Mouse (Mus musculus): Measurements from ENCODE around the gene Nrxn3.

Gene Nrxn3

DNA sequence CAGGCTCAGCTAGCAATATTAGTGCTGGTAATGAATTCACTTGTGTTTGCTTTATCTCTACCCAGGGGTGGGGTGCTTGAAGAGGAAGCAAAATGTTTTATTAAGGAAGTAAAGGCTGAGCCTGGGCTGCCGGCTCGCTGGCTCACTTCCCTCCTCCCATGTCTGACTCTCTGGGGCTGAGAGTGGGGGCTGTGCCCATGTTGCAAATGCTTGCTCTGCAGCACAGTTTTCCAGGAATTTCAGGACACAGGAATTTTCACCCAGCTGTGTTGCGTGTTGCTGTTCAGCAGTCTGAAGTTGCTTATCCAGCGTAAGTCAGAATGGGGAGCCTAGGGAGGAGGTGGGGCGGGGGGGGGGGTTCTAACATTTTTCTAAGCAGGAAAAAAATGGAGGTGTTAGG, 89.5 kb downstream of the Nrxn3 start:
- no peak for DNase-seq (ENCODE audit: low spot score)

DNA sequence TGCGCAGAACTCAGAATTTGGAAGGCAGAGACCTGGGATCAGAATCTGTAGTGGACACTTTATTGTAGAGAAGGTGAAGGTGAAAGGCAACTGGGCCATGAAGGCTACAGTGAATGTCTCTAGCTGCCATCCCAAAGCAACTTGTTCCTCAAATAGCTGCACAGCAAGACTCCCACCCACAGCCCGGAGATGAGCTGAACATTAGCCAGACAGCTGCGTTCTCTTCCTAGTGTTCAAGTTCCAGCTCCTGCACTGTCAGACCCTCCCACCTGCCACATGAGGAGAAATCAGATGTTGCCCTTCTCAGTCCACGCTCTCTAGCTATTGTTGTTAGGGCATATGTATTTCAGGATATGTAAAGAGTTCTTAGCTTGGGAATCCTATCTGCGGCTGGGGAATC, 94.2 kb downstream of the Nrxn3 start:
- no peak for DNase-seq (ENCODE audit: low spot score)

DNA sequence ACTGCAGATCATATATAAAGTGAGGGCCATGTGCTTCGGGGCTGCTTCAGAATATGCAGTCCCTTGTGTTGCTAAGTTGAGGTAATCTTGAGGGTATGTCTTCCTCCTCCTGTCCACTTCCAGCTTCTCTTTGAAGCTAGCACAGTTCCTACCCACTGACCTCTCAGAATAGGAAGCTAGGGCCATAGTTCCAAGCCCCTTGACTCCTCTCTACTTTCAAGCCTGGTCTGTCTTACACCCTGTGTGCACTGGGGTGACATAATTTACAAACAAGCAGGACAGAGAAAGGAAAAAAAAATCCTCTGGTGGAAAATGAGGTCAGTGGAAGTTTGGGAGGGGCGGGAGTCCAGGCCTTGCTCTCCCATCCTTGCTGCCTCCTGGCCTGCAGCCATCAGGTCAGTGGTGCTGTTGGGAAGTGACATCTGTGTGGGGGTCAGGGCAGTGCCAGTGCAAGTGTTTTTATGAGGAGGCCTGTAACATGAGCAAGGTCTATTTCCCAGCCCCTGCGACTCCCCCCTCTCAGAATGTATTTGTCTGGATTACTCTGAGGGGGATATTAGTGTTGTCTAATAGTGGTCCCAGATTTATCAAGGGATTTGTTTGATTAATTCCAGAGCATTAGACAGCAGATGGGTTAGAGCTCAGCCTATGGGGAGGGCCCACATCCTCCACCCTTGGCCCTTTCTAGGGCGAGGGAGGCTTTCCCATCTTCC, 96.1 kb downstream of the Nrxn3 start:
- DNase-seq (ENCODE audit: low spot score) = peak; percentile 10

DNA sequence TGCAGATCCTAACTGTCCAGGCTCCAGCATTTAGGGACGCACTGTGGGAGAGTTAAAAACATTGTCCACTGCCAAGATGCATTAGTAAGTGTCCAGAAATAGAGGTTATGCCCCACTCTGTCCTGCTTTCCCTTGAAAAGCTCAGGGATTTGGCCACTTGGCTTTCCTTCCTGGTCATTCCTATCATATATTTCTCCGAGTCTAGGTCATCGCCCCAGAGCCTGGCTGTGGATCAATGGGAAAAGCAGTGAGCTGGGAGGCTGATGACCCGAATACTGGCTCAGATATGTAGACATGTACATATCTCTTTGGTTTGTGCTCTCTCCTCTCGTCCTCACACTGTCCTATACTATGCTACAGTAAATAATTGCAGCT, 96.6 kb downstream of the Nrxn3 start:
- no peak for DNase-seq (ENCODE audit: low spot score)

DNA sequence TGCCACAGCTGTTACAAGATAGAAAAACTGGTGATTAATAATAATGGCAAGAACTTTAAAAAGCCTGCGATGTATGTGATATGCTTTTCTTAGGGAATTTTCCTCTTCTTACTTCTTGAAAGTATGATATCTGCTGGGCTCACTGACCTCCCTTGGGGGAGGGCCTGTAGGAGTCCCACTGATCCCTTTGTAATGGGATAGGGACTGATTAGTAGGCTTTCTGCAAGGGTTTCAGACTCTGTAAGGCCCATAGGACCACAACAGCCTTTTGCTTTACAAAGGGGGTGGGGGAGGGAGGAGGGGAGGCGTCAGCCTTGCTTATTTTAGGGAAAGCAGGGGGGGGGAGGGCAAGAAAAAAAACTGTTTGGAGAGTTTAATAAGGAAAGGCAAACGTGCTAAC, 97.5 kb downstream of the Nrxn3 start:
- no peak for DNase-seq (ENCODE audit: low spot score)

DNA sequence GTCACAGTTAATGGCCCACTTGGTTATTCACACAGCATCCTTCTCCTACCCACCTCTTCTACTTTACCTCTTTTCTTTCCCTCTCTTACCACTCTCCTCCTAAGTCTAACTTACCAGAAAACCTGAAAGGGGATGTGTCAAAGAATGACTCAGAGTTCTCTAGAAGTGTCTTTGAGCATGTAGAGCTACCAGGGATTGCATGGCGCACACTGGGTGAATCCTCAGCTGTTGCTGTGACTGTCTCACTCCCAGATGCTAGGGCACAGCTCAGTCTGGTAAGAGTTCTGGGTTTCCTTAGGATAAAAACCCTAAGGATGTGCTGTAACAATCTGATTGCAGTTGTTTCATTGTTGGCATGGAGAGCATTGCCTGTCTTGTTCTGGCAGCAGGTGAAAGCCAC, 108.2 kb downstream of the Nrxn3 start:
- DNase-seq (ENCODE audit: low spot score) = no peak

DNA sequence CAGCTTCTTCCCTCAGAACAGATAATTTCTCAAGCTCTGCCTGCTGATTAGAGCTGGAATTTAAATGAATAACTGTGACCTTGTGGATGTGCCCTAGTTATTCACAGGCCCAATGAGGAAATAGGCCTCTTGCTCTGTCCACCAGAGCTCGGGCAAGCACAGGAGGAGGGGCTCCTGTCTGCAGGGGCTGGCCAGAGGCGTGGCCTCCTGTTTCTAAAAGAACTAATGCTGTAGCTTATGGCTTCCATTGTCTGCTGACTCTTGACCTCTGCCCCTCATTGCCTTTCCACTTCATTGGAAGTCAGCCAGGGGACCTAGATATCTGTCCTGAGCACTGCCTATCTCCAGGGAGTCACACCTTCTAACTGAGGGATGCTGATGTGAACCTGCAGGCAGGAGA, 113.1 kb downstream of the Nrxn3 start:
- DNase-seq (ENCODE audit: low spot score) = no peak

DNA sequence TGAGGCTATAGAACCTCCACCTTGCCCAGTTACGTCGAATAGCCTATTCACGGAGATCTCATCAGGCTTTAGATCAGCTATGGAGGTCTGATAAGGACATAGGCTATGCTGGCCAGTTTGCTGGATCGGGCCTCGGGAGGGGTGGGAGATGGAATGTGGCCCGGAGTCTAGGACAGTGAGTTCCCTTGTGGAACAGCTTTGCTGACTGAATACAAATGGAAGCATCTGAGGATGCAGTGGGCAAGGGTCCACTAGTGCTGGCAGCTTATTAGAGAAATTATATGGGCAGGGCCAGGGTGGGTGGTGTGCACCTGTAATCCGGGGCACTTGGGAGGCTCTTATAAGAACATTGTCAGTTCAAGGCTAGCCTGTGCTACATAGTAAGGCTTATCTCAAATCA, 117.0 kb downstream of the Nrxn3 start:
- DNase-seq (ENCODE audit: low spot score) = no peak

DNA sequence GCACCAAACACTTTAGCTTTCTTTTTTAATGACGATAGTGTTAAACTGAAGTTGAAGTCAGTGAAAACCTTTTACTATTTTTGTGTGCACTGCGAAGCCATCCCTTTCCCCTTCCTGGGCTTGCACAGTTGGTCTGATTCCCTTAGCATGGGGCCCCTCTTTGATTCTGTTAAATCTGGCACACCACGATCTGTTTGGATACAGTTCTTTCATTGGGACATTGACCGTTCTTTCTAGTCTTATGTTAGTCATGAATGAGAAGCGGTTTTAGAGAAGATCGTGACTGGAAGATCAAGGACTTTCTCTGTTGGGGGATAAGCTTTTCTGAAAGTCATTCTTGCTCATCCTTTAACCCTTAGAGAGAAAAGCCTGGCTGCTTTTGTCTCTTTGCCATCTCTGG, 118.7 kb downstream of the Nrxn3 start:
- no peak for DNase-seq (ENCODE audit: low spot score)

DNA sequence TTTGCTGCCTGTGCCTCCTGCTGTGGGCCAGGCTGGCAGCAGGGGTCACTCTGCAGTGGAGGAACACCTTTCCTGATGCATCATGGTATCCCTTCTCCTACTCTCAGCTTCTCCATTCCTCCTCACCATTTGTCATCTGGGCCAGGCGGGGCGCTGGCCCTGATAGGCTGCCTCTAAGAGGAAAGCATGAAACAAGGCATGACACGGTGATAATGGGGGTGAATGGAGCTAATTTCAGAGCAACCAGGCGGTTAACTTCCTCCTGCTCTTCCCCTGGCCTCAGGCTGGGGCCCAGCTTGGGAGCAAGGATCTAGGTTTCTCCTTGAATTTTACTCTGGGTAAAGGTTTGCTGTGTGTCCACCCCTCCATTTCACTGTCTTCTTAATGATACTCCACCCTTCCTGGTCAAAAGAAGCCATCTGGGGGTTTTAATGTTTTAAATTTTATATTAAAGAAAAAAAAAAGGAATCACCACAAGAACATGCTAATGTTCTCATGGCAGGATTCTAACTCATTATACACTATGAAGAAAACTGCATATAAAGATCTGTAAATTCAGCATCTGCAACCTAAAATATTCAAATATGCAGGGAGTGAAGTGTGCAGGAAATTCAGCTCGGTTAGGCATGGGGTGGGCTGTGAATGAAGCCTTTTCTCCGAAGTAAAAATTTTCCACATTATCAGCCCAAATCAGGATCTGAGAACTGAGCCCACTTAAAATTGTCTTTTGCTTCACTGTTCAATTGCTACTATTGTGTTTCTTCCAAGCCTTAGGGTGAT, 127.9 kb downstream of the Nrxn3 start:
- no peak for DNase-seq (ENCODE audit: low spot score)

DNA sequence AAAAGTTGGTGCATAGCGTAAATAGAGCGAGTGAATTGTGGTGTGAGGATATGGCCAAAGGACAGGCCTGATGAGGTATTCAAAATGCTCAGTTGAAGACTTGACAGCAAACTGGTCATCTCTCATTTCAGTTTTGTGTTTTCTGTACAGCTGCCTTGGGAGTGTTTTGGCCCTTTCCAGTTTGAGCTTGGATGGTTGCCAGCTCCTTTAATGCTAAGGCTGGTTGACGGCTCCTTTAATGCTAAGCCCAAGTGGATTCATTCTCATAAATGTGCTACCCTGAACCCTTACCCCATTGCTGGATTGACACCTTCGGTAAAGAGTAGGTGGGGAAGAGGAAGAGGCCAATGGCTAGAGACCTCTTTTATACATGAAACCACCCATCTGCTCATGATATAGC, 131.4 kb downstream of the Nrxn3 start:
- DNase-seq (ENCODE audit: low spot score) = no peak

DNA sequence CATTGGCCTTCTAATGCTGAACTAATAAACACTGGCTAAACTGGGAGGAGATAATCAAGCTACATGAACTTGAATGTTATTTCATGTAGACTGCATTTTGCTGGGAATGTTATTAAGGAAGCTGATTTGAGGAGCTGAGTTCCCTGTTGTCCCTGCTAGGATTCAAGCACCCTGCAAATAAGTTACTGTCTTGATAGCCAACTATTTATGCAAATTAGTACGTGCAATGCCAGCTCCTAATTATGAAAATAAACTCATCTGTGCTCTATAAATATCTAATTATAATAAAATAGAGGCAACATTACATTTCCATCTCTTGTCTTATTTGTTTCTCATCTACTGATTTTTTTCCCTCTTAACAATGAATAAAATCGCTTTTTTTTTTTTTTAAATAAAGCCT, 135.0 kb downstream of the Nrxn3 start:
- DNase-seq (ENCODE audit: low spot score) = no peak

DNA sequence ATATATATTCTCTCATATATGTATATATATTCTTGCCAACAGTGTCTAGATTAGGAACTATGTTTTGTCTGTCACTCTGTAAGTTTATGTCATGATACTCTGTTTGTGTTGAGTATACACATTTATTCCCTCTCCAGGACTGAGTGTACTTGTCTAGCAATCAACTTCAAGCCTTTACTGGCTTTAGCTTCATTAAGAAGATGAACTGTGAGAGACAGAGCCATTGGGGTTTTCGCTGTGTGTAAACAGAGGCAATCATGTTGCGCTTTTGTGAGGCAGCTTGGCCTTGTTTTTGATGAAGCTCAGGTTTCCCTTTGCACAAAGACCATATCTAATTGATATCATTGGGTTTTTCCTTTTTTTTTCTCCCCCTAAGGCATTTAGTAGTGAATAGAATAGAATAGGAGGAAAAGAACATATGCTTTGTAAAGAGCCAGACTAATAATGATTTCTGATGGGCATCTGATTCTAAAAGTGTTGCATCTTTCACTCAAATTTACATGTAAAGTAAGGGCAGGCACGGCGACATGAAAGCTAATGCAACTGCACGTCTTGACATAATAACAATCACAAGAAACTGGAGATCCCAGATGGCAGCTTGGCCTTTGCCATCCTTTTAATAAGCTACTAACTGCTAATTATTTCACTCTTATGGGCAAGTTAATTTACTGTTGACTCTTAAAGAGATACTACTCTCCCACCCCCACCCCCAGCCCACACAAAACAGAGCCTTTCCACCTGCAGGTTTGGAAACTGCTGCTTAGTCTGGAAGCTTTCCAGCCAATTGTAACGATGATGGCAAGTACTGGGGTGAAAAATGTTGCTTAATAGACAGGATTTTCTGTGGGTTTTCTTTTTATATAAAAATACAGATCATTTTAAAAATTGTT, 137.0 kb downstream of the Nrxn3 start:
- DNase-seq (ENCODE audit: low spot score) = no peak

DNA sequence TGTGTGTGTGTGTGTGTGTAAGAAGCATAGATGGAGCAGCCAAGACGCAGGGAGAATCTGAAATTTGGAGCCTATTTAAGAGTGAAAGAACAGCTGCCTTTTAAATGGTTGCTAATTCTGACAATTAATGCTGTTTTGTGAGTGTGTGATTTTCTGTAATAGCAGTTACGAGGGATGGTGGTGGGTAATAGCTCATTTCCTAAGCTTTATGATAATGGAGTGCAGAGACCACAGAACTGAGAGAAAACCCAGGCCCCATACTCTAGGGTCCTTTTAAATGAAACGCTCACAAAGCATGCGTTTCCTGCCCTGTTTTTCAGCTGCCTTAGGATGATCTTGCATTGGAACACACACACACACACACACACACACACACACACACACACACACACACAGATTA, 137.7 kb downstream of the Nrxn3 start:
- DNase-seq (ENCODE audit: low spot score) = no peak

DNA sequence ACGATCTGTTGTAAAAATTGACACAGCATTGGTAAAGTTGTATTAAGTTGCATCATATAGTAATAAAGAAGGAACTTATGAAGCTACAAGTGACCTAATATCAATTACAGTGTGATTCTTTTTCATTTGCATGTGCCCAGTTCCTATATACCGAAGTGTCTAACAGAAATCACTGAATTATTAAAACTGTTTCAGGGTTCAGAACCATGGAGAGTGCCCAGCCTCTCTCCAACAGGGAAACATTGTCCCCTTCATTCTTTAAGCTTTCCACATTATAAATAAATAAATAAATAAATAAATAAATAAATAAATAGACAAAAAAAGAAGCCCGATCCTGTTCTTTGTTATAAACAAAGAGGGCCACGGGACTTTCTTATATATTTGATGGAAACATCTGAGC, 140.4 kb downstream of the Nrxn3 start:
- DNase-seq (ENCODE audit: low spot score) = no peak

DNA sequence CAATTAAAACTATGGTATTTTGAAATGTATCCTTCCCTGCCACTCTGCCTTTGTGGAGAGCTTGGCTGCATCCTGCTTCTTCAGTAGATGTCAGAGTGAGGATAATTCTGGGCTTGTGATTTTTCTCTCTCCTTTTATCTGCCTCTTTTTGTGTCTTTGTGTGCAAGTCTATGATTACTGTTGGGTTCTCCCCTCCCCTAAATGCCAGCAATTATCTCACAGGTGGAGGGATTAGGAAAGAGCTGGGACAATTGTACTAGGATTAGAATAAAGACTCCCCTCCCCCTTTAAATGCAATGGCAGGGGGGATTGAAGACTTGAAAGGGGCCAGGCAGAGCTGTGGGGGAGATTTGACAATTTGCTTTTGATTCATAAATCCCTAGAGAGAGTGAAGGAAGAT, 145.6 kb downstream of the Nrxn3 start:
- DNase-seq (ENCODE audit: low spot score) = no peak

DNA sequence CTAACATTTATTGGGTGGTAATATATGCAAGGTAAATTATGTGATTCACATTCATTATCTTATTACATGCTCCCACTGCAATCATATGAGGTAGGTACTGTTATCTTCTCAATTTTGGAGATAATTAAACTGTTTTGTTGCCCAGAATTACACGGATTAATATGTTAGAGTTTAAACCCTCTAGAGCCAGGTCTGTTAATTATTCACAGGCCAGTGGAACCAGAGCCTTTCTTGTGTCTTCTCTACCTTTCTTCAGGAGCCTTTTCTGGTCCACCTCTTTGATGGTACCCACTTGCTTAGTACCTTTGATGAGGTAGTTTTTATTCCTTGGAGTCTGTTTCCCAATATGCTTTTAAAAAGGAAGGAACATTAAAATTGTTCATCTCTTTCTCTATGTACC, 174.7 kb downstream of the Nrxn3 start:
- DNase-seq (ENCODE audit: low spot score) = no peak

DNA sequence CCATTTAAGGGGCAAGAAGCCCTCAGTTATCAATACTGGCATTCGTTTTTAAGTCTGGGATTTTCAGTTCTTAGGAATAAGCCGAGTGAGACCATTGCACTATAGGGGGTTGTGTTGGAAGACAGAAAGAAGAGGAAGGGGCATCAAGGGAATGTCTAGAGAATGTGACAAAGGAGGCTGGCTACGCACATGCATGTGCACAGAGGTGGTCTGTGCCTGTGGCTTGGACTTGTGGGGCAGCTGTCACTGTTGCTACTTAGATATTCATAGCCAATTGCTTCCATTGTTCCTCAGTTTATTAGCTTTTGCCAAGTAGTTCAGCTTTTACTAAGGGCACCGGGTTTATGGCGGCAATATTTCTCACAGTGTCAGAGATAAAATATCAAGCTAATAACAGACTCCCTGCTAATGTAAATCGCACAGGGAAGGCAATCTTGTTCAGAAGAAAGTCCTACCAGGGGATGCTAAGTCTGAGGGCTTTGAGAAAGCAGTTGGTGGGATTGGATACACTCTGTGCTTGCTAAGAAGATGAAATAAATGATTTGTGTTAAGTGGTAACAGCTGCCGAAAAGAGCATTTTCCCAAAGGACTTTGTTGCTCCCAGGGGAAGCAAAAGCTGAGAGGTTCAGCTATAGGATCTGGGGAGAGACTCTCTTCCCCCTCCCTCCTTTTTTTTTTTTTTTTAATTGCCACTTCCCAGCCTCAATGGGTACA, 177.5 kb downstream of the Nrxn3 start:
- no peak for DNase-seq (ENCODE audit: low spot score)

DNA sequence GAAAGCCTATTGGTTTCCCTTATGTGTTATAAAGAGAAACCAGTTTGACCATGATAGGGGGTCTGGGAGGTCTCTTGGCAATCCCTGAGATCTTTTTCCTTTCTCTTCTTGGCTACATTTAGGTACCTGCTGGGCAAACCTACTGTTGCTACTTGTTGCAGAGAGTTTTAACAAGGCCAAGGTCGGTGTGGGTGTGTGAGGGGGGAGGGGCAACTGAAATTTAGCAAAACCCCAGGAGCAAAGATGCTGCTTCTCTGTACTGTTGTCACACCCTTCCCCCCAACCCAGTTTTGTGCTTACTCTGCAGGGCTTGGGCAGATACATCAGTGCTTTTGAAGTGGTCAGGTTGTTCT, 178.0 kb downstream of the Nrxn3 start:
- DNase-seq (ENCODE audit: low spot score) = no peak

DNA sequence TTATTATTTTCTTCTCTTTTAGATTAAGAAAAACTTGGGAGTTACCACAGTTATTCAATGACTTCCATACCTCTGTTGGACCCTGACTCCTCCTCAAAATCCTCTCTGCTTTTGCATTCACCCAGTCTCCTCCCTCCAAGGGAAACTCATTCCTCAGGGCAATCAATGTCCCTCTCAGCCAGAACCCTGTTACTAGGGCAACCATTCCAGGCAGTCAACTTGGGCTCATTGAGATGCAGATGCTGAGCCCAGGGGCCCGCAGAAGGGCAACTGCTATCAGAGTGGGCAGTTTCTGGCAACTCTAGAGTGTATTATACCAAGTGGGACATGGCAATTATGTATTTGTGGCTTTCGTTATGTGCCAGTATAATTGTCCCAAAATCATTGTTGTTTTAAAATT, 188.1 kb downstream of the Nrxn3 start:
- DNase-seq (ENCODE audit: low spot score) = no peak

DNA sequence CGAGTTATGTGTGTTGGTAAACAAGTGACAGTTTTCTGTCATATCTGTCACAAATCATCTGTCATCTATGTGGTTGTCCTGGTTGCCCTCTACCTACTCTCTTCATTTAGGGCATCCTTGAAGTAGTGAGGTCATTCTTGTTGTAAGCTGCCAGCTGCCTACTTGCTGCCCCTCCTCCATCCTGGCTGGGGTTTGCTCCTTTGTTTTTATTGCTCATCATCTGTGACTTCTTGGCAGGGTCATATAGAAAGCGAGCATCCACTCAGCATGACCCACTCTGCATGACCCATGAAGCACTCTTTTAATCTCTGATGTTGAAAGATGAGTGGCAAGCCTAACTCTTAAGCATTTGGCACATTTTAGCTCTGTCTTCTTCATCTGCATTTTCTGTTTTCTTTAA, 194.1 kb downstream of the Nrxn3 start:
- DNase-seq (ENCODE audit: low spot score) = no peak

DNA sequence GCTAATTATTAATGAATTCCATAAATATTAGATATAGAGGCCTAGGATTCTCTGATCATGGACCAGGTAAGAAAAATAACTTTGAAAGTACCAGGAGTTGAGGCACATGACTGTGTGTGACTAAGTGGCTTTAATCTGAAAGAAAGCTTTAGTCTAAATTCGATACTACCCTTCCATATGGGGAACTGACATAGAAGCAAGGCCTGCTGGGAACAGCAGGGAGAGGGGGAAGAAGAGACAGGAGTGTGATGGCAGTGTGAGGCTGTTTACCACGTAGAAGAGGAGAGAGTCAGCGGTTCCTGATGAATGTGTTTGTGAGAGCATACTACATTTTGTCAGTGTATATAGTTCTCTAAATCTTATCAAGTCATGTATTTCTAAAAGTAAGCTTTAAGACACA, 202.2 kb downstream of the Nrxn3 start:
- no peak for DNase-seq (ENCODE audit: low spot score)

Data from ovary, postnatal 10 days (tissue).